In the genomic region with DNA sequence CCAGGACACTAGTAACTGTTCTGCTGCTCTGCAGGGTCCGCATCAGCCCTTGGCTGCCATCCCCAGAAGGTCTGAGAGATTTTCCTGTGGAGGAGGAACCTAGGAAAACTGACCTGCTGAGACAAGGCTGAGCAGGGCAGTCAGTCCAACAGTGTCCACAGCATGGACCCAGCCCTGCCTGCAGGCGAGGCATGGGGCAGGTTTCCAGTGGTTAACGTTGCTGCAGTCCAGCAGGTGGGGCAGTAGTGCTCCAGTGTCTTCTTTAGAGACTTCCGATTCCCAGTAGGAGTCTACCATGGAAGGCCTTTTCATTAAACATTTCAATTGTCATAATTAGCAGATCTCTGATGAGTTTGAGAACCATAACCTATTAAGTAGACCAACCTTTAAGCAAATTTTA, we compare ENCODE assay signal across 14 mouse cellular contexts. TPM values are rescaled to one million over a fixed set of nuclear protein-coding genes. Genes with fewer than 3 reads are reported as not detected.
DNase-seq lines count a peak whose midpoint lies in the region; ATAC-seq and TF ChIP-seq lines count a peak whose summit lies in the region.
"Had no signal": no experiment of that assay in that cellular context is flagged by ENCODE, and none has a peak within 500 bp of the region (broad histone marks: within the 10 kb centered on the region; RNA-seq: fewer than 3 reads in every experiment).

No protein-coding gene starts in this region.

- H3K9me3 ChIP-seq in liver, postnatal 0 days (ENCODE audit: low read length), result 0 out of 2 replicates have a peak, but pooled peaks cover 4% of the 10 kb centered on the region
- no peaks in the 10 kb centered on the region for H3K9me3 ChIP-seq in liver, embryonic 11.5 days (ENCODE audit: control insufficient read depth, low read length)
- H3K9me3 ChIP-seq: liver, embryonic 13.5 days had no signal

- H3K27me3 ChIP-seq in liver, postnatal 0 days (ENCODE audit: insufficient read depth, low read length), result no peaks in the 10 kb centered on the region
- no peaks in the 10 kb centered on the region for H3K27me3 ChIP-seq in liver, embryonic 11.5 days (replicated peaks; ENCODE audit: control insufficient read depth, insufficient read depth, low read length)
- H3K27me3 ChIP-seq in small intestine, adult 2 months (ENCODE audit: control insufficient read depth, insufficient read depth, low read length), result no peaks in the 10 kb centered on the region

- no peak overlapping the region for H3K9ac ChIP-seq in liver, postnatal 0 days (replicated peaks)
- H3K9ac ChIP-seq in liver, embryonic 11.5 days (ENCODE audit: low read depth, low read length), result no peak overlapping the region
- H3K9ac ChIP-seq: forebrain, postnatal 0 days; liver, embryonic 13.5 days had no signal

- H3K4me3 ChIP-seq in liver, postnatal 0 days (ENCODE audit: low read depth, low read length), result no peak overlapping the region
- H3K4me3 ChIP-seq in liver, embryonic 11.5 days (ENCODE audit: low read depth, low read length), result no peak overlapping the region
- H3K4me3 ChIP-seq in small intestine, adult 2 months (ENCODE audit: low read depth, low read length), result no peak overlapping the region
- H3K4me3 ChIP-seq: liver, embryonic 13.5 days; myocyte had no signal

- no peaks in the 10 kb centered on the region for H3K36me3 ChIP-seq in liver, postnatal 0 days (replicated peaks; ENCODE audit: insufficient read depth, low read length)
- no peaks in the 10 kb centered on the region for H3K36me3 ChIP-seq in liver, embryonic 11.5 days (ENCODE audit: control insufficient read depth, insufficient read depth, low read length)
- no peaks in the 10 kb centered on the region for H3K36me3 ChIP-seq in small intestine, adult 2 months (ENCODE audit: control insufficient read depth, insufficient read depth, low read length)
- H3K36me3 ChIP-seq: liver, embryonic 13.5 days had no signal

- ATAC-seq in liver, postnatal 0 days, result no peak
- no peak for ATAC-seq in liver, embryonic 11.5 days (replicated peaks; ENCODE audit: low FRiP score)
- no peak for ATAC-seq in granulocyte monocyte progenitor cell, adult 5-6 weeks (replicated peaks; ENCODE audit: poor library complexity, severe bottlenecking)
- ATAC-seq: activated CD4-positive, CD25-positive, alpha-beta regulatory T cell, adult 4 months; forebrain, postnatal 0 days; hindbrain, embryonic 16.5 days had no signal

- TF ChIP-seq POLR2A in small intestine, adult 2 months (IDR thresholded peaks at IDR 0.05; ENCODE audit: low read depth, low read length), result no peak

- TF ChIP-seq CTCF in liver, postnatal 0 days (IDR thresholded peaks at IDR 0.05; ENCODE audit: low read depth), result peak; percentile 47
- peak; percentile 50; the same call in 1 of the 2 replicates for TF ChIP-seq CTCF in small intestine, adult 2 months (IDR thresholded peaks at IDR 0.05; ENCODE audit: extremely low read depth, insufficient read length, insufficient replicate concordance, low read depth, low read length)

- H3K4me2 ChIP-seq in liver, postnatal 0 days (ENCODE audit: low read depth, low read length), result no peak overlapping the region
- H3K4me2 ChIP-seq in liver, embryonic 11.5 days, result no peak overlapping the region
- H3K4me2 ChIP-seq: liver, embryonic 13.5 days had no signal

- no peak for TF ChIP-seq EP300 in liver, postnatal 0 days (IDR thresholded peaks at IDR 0.05; ENCODE audit: low read depth)

- DNase-seq in adrenal gland, postnatal 14 days, result peak; percentile 22
- DNase-seq in adrenal gland, postnatal 4 days (ENCODE audit: low spot score in 2 of 2), result no peak
- DNase-seq in liver, postnatal 0 days, result no peak
- no peak for DNase-seq in liver, embryonic 11.5 days (ENCODE audit: low spot score)
- DNase-seq in kidney, adult 9 months, result peak; percentile 52
- no peak for DNase-seq in left cerebral cortex, adult 18-20 months (ENCODE audit: low spot score in 2 of 2)
- DNase-seq: forebrain, postnatal 0 days; liver, embryonic 13.5 days; right cerebral cortex, postnatal 4 days had no signal

- H3K27ac ChIP-seq in liver, postnatal 0 days (ENCODE audit: low read depth), result no peak overlapping the region
- H3K27ac ChIP-seq in liver, embryonic 11.5 days (ENCODE audit: low read depth, low read length), result no peak overlapping the region
- no peak overlapping the region for H3K27ac ChIP-seq in small intestine, adult 2 months (ENCODE audit: insufficient read depth, low read depth, low read length)
- H3K27ac ChIP-seq: liver, embryonic 13.5 days had no signal

- H3K4me1 ChIP-seq in liver, postnatal 0 days (ENCODE audit: insufficient read depth), result no peaks in the 10 kb centered on the region
- H3K4me1 ChIP-seq in liver, embryonic 11.5 days (replicated peaks; ENCODE audit: control insufficient read depth, insufficient read depth, low read length), result no peaks in the 10 kb centered on the region
- H3K4me1 ChIP-seq in small intestine, adult 2 months (ENCODE audit: control insufficient read depth, insufficient read depth, insufficient read length, low read length), result peaks cover 4% of the 10 kb centered on the region; the same call in 1 of the 2 replicates
- H3K4me1 ChIP-seq: liver, embryonic 13.5 days had no signal

- 43% methylated on average over 4 of the region's 4 CpGs for WGBS in liver, postnatal 0 days (ENCODE audit: insufficient replicate concordance)
- 52% methylated on average over 4 of the region's 4 CpGs for WGBS in liver, embryonic 11.5 days
- WGBS in small intestine, adult 2 months, result 20% methylated on average over 4 of the region's 4 CpGs

RNA-seq across cellular contexts. Expression of gene Med15, which starts 10.6 kb away (rescaled TPM):
- total RNA-seq in adrenal gland, postnatal 14 days (2021), result 51.3 and 60.3 TPM in 2 replicates
- total RNA-seq in adrenal gland, postnatal 4 days (2021), result 10 to 100 TPM; 68.8 to 70.3 TPM
- polyA plus RNA-seq in liver, postnatal 0 days (2015; fragmentation: Nextera tagmentation; extraction: Ambion mirVana), result 11.0 and 11.6 TPM in 2 replicates
- polyA plus RNA-seq in liver, embryonic 11.5 days (2014; fragmentation: Nextera tagmentation; extraction: Ambion mirVana), result 44.8 and 46.7 TPM in 2 replicates
- polyA plus RNA-seq in small intestine, adult 2 months (2012; rRNA removed), result 101 and 194 TPM in 2 replicates
- 10 to 100 TPM; 68.3 to 71.6 TPM for total RNA-seq in left cerebral cortex, adult 18-20 months (2021)
- total RNA-seq in granulocyte monocyte progenitor cell, adult 5-6 weeks (2014; fragmentation: Nextera tagmentation), result 59.4 and 61.7 TPM in 2 replicates
- total RNA-seq in granulocyte monocyte progenitor cell, adult 5-6 weeks (2017), result 21.3 and 23.7 TPM in 2 replicates

RNA-seq across cellular contexts. Expression of gene Klhl22, which starts 16.1 kb away (rescaled TPM):
- 40.3 and 43.1 TPM in 2 replicates for total RNA-seq in adrenal gland, postnatal 14 days (2021)
- 10 to 100 TPM; 52.3 TPM for total RNA-seq in adrenal gland, postnatal 4 days (2021)
- 7.8 and 8.0 TPM in 2 replicates for polyA plus RNA-seq in liver, postnatal 0 days (2015; fragmentation: Nextera tagmentation; extraction: Ambion mirVana)
- polyA plus RNA-seq in liver, embryonic 11.5 days (2014; fragmentation: Nextera tagmentation; extraction: Ambion mirVana), result 47.5 and 49.3 TPM in 2 replicates
- 34.8 and 60.9 TPM in 2 replicates for polyA plus RNA-seq in small intestine, adult 2 months (2012; rRNA removed)
- 100 to 1,000 TPM in 1 of 2 experiments, 10 to 100 TPM in 1; 96.9 to 103 TPM for total RNA-seq in left cerebral cortex, adult 18-20 months (2021)
- 16.7 and 20.1 TPM in 2 replicates for total RNA-seq in granulocyte monocyte progenitor cell, adult 5-6 weeks (2014; fragmentation: Nextera tagmentation)
- 13.2 and 24.6 TPM in 2 replicates for total RNA-seq in granulocyte monocyte progenitor cell, adult 5-6 weeks (2017)

RNA-seq across cellular contexts. Expression of gene Scarf2, which starts 53.8 kb away (rescaled TPM):
- total RNA-seq in adrenal gland, postnatal 14 days (2021), result 11.3 and 12.4 TPM in 2 replicates
- total RNA-seq in adrenal gland, postnatal 4 days (2021), result 10 to 100 TPM; 29.3 to 33.9 TPM
- 0.97 and 1.6 TPM in 2 replicates for polyA plus RNA-seq in liver, postnatal 0 days (2015; fragmentation: Nextera tagmentation; extraction: Ambion mirVana)
- 5.8 and 6.9 TPM in 2 replicates for polyA plus RNA-seq in liver, embryonic 11.5 days (2014; fragmentation: Nextera tagmentation; extraction: Ambion mirVana)
- polyA plus RNA-seq in small intestine, adult 2 months (2012; rRNA removed), result 27.7 and 33.2 TPM in 2 replicates
- 1 to 10 TPM; 3.5 to 3.6 TPM for total RNA-seq in left cerebral cortex, adult 18-20 months (2021)
- total RNA-seq in granulocyte monocyte progenitor cell, adult 5-6 weeks (2014; fragmentation: Nextera tagmentation), result 1.1 TPM in 1 of 2 replicates, not detected in the other
- total RNA-seq in granulocyte monocyte progenitor cell, adult 5-6 weeks (2017), result not detected in 2 replicates
- polyA plus RNA-seq: activated CD4-positive, CD25-positive, alpha-beta regulatory T cell, adult 4 months had no signal

Comparison
In these comparisons a context has a peak if more than half of its experiments do, and no peak if none do; other contexts are left out.
1. DNase-seq: peak in adrenal gland, postnatal 14 days (single experiment) and kidney, adult 9 months (single experiment); none in adrenal gland, postnatal 4 days (0 of 2), liver, postnatal 0 days (single experiment), liver, embryonic 11.5 days (single experiment) and left cerebral cortex, adult 18-20 months (0 of 2).